Mouse (Mus musculus) frontal cortex, postnatal 14 days (tissue): ENCODE measurements around the gene Zfp775.

Experiments used
- DNase-seq, 2 experiments: peaks; one replicate each; pipeline ENCODE4 v3.0.0; 2022; ENCODE audit warnings: low spot score in 2 of 2

Gene Zfp775

DNA sequence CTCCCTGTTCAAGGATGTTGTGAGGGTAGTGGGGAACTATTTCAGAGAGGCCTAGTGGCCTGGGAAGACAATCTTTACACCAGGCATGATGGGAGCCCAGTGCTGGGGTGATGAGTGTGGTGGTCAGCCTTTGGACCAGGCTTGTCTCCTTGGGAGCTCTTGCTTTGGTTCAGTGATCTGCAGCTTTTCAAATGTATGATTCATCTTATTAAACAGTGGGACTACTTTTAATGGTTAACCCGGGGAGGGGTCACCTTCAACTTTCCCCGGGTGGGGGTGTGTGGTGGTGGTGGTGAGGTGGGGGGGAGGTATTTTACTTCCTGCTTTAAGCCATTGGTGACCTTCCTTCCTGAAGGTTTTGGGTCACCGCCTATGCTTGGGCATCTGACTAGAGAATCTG lies 26.5 kb downstream of the Zfp775 start:
- DNase-seq: no peak

DNA sequence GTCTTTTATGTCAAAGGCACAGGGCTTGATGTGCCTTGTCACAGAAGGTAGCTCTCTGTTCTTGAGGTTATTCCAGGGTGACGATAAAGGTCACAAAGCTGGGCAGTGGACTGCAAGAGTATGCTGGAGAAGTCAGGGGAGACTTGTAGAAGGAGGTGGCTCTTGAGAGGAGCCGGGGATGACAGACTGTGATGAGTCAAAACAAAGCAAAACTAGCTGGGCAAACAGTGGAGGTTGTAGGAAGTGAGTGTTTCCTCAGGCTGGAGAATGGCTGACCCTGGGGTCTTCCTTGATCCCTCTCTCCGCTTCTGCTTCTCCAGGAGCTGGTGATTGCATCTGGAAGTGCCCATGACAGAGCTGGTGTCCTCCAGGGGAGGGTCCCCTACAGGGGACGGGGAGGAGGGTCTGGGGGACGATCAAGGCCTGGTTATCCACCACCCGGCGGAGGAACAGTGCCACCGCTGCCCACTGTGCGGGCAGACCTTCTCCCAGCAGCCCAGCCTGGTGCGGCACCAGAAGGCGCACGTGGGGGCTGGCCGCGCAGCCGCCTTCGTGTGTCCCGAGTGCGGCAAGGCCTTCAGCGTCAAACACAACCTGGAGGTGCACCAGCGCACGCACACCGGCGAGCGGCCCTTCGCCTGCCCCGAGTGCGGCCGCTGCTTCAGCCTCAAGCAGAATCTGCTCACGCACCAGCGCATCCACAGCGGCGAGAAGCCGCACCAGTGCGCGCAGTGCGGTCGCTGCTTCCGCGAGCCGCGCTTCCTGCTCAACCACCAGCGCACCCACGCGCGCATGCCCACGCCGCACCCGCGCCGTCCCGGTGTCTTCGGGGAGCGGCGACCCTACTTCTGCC lies 27.2 kb downstream of the Zfp775 start:
- peak in 1 of 2 experiments; percentile 37 for DNase-seq

DNA sequence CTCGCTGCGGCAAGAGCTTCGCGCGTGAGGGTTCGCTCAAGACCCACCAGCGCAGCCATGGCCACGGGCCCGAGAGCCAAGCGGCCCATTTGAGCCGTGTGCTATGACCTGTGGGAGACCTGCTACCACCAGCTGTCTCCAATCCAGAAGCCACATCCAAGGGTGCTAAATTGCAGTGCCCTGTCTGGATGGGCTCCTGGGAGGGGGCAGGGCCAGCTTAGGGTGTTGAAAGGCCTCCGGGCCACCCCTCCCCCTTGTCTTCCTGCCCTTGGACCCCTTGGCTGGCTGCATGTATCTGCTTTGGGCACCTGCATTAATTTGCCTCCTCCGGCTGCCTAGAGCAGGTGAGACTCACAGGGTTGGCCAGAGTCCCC lies 27.8 kb downstream of the Zfp775 start:
- DNase-seq: no peak

DNA sequence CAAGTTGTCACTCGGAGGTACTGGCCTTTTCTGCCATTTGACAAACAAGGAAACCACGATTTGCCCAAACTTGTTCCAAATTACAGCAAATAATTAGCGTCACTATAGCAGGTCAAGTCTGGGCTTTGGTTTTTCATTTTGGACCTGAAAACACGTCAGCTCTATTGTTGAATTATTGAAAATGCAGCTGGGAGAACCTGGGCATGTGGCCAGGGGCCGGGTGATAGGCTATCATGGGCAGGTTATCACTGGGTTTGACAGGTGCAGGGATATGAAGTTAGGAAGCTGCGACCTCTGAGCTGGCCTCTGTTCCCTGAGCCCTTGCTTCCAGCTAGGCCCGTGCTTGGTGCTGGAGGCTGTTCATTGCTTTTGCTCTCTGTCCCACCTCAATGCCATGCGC lies 29.0 kb downstream of the Zfp775 start:
- no peak for DNase-seq

DNA sequence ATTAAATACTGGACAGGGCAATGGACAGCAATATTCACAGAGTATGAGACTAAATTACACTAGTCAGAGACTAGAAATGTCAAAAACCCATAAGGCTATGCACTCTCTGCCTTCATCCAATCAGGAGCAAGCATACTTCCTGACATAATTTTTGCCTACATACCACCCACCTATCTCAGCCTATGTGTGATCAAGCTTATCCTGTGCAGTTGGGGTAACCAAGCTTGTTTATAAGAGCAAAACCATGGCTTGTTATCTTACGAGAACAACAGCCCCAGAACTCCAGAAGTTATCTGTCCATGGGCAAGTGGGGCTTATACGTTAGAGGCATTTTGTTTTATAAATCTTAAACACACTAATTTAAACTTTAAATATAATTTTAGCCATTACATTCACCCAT lies 33.2 kb downstream of the Zfp775 start:
- no peak for DNase-seq

DNA sequence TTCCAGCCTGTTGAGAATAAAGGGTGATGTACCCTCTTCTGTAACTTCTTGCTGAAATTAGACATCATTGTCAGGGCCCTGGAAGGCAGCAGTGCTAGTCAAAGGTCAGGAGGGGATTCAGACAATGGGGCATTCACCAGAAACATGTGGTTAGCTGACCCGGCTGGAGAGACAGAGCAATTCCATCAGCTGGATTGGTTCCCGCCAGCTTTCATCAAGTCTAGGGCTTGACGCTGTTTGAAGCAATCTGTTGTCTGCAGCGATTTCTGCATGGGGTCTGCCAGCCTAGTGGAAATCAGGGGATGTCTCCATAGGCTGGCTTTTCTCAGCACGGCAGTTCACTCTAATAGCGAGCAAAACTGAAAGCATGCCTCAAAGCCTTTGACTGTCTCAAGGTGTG lies 34.7 kb downstream of the Zfp775 start:
- no peak for DNase-seq

DNA sequence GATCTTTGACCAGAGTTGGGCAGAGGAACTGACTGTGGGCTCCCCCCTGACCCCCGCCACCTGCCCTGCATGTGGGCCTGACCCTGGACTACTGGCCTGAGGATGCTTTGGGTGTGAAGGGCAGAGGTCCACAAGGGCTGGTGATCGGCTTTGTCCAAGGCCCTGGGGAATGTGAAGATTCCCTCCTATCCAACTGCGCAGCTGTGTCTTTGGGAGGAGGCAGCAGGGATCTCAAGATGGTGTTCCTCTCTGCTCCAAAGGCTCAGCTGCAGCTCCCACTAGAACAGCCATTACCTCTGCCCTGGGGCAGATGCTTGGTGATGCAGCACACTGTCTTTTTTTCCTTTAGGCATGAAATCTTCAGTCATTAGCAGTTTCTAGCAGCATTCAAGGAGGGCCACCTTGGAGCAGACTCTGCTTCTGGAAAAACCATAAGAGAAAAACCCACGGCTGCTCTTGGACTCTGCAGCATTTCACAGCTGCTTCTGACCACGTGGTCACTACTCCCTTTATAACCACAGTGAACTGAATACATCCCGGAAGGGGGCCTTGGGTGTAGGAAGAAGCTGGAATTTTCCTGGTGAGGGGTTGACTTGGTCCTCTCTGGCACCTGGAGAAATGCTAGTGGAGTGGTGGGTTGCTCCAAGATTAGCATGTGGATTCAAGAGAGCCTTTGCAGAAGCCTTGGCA lies 36.1 kb downstream of the Zfp775 start:
- no peak for DNase-seq

DNA sequence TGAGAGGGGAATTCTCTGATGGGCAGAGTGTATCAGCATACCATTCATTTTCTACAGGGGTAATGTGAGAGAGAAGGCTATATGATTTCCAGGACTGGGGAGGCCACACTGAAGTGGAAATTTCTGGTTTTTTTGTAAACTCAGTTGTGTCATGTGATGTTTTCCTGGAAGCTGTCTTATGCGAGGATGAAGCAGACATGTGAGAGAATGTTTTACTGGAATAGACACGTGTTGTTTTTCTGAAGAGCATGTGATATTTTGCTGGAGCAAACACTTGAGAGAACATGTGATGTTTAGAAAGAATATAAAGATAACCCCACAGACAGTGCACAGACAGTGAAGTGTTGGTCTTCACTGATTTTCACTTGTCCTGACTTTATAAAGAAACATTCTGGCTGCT lies 36.7 kb downstream of the Zfp775 start:
- no peak for DNase-seq

DNA sequence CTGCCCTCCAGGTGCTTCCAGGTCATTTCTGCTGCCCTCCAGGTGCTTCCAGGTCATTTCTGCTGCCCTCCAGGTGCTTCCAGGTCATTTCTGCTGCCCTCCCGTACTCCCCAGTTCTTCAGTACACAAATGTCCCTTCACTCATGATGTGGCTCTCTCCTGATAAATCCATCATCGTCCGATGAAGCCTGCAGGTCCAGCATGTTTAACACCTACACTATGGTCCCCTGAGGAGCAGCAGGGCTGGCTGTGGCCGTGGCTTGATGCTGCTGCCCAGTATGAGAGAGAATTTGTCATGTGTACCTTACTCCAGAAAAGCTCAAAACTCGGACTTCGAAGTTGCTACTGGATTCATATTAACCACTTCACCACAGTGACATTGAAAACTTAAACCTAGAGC lies 39.5 kb downstream of the Zfp775 start:
- no peak for DNase-seq

DNA sequence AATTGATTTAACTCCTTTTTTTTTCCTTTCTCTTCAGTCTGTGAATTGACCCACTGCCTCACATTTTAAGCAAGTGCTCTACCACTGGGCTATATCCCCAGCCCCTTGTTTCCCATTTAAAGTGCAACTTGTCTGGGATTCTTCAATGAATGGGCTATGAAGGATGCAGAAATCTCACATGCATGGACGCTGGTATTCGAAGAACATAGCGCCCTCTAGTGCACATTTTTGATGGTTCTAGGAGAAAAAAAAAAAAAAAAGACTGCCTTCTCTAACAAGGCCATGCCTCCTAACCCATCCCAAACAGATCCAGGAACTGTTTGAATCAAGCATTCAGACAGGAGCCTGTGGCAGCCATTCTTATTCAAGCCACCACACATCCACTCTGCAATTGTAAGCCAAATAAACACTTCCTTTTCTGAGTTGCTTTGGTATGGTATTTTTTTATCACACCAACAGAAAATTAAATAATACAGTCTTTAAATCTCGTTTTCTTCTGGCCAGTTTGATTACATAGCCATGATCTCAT lies 41.0 kb downstream of the Zfp775 start:
- no peak for DNase-seq

DNA sequence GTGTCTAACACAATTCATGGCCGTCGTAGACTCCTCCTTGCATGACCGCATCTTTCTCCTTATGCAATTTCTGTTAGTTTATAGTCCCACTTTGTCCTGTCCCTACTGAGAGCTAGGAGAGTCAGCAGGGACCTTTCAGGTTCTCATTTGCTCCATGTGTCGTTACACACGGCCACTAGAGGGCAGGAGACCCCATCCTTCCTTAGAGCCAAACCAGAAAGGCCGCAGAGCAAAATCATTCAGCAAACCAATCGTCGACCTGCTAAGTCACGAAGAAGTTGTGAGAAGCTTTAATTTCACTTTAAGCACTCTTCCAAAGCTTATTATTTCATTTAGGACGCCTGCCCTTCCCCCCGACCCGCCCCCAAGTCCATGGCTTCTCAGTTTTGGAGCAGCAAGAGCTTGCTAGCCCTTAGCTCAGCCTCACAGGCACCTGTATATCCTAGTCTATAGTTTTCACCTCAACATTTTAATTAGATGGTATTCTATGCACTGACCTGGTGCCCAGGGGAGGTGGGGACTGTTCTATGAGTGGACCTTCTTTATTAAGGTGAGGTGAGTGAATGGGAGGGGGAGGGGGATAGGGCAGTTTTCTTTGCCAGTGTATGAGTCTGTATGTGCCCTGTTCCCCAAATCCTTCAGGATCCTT lies 43.9 kb downstream of the Zfp775 start:
- peak in 1 of 2 experiments; percentile 58 for DNase-seq

DNA sequence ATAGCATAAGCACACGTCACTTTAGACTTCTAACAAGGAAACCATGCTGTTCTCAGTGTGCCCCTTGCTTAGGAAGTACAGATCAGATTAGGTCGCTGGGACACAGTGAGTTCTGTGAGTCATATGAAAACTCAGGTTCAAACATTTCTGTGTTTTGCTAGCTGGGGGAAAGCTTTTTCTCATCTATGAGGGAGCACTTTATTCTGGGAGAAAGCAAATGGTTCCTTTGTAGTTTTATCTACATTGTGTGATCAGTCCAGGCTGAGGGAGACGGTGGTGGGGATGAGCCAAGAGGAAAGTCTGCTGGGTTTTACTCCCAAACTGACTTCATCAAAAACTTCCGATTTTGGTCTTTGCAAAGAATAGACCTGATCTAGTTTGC lies 44.4 kb downstream of the Zfp775 start:
- DNase-seq: no peak

DNA sequence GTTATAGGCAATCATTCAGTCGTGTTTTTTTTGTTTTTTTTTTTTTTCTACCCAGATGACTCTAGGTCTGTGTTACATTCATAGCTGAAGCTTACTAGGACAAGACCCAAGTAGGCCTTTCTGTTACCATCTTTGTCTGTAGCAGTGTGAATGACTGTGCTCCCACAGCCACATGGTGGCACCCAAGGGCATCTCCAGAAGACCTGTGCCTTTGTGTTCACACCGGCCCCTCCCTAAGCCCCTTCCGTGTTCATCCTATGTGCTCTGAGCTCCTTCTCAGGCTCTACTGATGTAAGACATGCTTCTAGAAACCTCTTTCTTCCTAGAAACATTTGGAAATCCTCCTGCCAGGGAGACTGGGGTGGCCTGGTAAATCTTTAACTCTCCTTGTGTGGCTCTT lies 45.1 kb downstream of the Zfp775 start, which contains the start of gene Gimap8:
Gene Gimap8, plus strand, starts transcription at position 240 of the 400 bp plus-strand sequence.
- no peak for DNase-seq

DNA sequence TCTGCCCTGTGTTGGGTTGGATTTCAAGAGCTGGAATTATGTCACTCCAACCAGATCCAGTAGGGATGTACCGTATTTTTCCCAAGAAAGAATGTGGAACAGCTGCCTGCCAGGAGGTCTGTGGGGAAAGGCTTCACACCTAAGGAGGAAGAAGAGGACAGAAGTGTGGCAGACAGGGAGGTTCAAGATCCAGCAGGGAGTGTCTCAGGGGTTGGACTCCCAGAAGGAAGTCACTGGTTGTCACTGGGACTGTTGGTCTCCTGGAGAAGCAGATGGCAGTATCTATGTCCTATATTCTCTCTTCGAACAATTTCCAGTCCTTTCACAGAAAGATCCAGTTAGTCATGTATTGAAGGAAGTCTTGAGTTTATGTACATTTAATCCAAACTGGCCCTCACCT lies 45.7 kb downstream of the Zfp775 start:
- no peak for DNase-seq

DNA sequence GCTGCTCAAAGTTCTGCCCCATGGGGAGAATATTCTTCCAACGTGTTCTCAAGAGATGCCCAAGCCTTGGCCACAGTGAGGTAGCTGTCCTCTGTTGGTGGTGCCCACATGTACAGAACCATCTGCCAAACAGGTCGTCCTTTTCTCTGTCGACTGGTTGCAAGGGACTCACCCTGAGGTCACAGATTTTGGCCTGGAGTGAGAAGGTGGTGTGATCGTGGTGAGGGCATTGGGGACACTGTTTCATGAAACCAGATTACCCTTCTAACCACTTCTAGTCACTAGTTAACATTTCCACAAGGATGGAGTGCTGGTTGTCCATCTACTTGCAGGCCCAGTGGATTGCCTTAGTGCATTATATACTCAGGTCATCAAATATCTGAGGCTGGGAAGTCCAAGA lies 46.9 kb downstream of the Zfp775 start:
- DNase-seq: no peak

DNA sequence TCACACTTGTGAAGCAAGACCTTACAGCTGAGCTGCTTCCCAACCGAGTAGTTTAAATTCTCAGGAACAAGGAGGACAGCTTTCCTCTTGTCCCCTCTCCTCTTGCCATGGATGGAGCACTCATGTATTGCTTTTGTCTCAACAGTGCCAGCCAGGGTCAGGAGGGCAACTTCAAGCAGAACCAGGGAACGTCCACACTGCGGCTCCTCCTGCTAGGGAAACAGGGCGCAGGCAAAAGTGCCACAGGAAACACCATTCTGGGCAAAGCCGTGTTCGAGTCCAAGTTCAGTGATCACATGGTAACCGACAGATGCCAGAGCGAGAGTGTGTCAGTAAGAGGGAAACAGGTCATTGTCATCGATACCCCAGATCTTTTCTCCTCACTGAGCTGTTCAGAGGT lies 48.2 kb downstream of the Zfp775 start:
- no peak for DNase-seq

DNA sequence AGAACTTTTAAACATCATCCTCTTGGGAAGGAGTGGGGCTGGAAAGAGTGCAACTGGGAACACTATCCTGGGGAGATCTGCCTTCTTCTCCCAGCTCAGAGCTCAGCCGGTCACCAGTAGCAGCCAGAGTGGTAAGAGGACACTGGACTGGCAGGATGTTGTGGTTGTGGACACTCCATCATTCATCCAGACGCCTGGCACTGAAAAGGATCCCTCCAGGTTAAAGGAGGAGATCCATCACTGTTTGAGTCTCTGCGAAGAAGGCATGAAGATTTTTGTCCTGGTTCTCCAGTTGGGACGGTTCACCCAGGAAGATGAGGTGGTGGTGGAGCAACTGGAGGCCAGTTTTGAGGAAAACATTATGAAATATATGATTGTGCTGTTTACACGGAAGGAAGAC lies 56.9 kb downstream of the Zfp775 start:
- DNase-seq: no peak

DNA sequence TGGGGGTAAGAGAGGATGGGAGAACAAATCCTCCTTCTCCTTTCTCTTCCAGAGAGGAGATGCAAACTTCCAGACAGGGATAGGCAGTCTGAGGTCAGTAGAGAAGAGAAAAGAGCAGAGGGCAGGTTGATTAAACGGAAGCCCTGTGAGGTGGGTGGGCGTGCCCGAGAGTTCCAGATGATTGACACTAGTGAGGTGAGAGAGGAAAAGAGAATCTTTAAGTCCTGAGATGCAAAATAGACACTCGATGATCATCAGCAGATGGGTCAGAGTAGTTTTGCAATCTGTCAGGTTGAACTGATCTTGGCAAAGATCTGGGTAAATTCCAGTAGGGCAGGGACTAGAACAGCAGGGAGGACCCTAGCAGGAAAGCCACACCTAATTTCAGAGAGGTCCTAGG lies 62.9 kb downstream of the Zfp775 start:
- DNase-seq: no peak

DNA sequence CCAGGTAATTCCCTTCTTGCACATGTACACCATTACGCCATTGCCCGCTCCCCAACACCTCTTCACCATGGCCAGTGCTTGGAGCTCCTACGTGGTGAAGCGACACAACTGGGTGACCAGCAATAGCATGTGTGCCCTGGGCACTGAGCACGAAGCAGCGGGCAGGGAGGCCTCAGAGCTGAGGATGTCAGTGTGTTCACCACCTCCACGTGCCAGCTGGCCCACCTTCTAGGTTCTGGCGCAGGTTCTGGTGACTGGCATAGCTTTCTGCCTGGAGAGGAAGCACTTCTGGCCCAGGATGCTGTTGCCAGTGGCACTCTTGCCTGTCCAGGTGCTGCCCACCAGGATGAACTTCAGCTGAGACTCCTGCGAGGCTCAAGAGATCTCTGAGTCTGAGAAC lies 63.6 kb downstream of the Zfp775 start:
- no peak for DNase-seq

DNA sequence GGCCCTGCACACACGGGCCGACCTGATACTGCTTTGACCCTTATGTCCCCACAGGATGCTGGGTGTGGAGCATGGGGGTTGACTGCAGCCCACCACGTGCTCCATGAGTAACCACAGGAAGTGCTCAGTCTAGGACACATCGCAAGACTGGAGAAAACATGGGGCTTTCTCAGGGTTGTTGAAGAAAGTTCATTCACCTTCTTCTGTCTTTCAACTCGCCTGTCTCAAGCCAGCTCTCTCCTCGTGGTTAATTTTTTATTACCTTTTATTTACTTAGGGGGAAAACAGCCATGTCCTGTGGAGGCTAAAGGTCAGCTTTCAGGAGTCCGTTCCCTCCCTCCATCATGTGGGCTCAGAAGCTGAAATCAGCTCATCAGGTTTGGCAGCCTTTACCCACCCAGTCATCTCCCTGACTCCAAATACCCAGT lies 64.3 kb downstream of the Zfp775 start:
- no peak for DNase-seq

DNA sequence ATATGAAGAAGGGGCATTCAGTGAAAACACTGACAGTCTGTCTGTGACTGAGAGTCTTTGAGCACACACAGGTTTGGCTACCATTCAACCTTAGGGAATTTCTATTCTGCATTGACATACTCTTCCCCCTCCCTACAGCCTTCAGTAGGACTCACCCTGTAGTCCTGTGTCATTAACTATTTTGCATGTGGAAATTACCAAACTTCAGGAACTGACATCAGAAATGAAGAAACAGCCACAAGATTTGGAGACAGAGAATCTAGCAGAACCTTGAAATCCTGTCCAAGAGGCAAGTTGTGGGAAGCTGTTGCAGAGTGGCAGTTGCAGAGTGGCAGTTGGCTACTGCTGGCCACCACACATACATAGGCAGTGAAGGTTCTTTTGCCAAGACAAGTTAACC lies 66.2 kb downstream of the Zfp775 start:
- no peak for DNase-seq

DNA sequence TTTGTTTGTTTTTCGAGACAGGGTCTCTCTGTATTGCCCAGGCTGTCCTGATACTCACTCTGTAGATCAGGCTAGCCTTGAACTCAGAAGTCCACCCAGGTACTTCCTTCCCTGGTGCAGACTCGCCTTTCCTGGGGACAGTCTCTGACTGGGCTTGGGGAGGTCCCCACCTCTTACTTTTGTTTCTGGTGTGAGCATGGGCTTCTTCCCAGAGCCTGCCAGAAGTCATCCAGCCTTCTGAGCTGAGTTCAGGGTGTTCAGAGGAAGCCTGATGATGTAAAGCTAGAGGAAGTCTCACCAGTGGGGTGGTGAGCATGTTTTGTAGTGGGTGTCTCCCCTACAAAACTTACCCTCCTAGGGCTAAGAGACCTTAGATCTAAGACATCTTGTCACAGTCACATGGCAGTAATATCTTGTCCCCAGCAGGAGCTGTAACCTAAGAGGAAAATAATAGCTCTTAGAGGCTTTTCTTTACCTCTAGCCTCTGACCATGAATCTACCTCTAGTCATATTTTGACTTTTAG lies 67.6 kb downstream of the Zfp775 start:
- no peak for DNase-seq
